Mouse (Mus musculus) monocyte, adult 2 months (primary cell): ENCODE results near the gene Kcnip4.

ENCODE experiments used
- DNase-seq, 2 experiments: peaks; one replicate each; pipeline ENCODE4 v3.0.0; 2022; ENCODE audit warnings: low spot score in 2 of 2, low read depth in 1 of 2

The Kcnip4 gene

GRCm38 (mm10) chr5:49524394-49525241 is at the start of gene Kcnip4:
Kcnip4 (minus strand) TSS chr5:49524907.
- DNase-seq, result no peak

DNA sequence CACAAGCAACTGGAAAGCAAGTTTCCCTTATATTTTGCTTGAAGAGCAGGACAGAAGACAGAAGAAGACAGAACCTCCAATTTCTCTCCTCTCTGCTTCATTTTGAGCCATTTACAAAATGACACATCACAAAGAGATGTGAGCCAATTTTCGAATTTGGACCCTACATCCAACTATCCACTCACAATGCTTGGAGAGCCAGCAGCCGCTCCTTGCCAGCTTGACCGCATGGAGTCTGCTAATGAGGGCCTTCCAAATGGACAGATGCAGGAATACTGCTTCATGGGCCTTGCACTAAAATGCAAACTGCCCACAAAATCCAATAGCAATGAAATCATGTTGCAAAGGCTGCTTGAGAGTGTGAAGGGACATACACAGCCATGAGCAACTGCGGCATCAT is 47.2 kb upstream of the Kcnip4 start:
- DNase-seq, result no peak

DNA sequence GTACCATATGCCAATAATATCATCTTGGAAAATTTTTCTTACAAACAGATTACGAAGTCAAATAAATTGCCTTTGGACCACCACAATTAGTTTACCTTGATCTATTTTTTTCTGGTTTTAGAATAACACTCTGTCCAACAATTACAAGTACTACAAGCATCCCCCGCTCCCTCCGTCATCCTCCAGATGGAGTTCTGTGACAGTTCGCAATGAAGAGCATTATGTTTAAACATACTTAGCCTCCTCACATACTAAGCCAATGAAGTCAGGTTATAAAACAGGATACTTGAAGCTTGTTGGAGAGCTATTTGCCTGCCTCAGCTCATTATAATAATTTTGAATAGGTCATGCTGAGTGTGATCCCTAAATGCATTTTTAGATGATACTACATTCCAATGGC is 39.0 kb upstream of the Kcnip4 start:
- no peak for DNase-seq

DNA sequence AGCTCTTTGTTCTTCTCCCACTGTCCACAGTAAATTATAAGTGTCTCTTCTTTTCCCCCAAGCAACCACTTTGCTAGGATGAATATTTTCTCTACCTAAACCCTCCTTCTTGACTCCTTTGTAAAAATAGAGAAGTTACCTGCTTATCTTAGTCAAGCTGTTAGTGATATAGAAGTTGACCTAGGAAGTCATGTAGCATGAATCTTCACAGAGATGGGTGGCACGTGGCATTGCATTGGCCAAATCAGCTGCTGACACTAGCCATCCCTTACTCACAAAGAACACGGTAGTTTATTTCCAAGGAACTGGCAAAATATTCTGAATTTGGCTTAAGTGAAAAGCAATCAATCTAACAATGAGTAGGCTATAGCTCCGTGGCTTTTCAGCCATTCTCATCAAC is 32.7 kb upstream of the Kcnip4 start:
- DNase-seq, result no peak

GRCm38 (mm10) chr5:49547884-49548283 is 23.2 kb upstream of the Kcnip4 start:
- DNase-seq, result no peak

DNA sequence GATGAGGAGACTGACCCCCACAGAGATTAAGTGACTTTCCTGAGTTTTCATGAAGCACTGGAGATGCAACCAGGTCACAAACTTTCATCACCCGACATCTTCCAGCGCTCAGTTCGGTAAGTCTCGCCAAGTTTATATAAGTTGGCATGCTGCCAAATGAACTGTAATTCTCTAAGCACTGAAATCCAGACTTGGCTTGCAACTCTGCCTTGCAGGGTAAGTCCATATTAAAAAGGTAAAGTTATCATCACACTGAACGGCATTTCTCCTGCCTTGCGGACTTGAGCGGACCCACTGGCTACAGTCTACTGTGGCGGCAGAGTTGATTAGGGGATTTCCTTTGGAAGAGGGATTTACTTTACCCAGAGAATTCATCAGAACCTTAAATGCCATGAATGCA is 4.7 kb upstream of the Kcnip4 start:
- no peak for DNase-seq

DNA sequence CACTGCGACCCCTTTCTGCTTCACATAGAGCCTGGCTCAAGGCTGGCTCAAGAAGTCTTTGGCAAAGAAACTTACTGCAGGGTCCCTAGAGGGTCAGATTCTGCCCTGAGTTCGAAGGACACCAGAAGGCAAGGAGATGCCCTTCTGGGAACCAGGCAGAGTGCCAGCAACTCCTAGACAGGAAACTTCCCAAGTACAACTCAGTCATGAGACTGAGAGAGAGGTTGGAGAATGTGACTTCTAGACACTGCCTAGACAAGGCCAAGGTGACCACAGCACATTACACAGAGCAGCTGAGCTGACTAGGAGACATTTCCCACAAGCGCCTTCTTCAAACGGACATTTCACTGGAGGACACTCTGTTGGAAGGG is 520 bp upstream of the Kcnip4 start:
- DNase-seq, result no peak

DNA sequence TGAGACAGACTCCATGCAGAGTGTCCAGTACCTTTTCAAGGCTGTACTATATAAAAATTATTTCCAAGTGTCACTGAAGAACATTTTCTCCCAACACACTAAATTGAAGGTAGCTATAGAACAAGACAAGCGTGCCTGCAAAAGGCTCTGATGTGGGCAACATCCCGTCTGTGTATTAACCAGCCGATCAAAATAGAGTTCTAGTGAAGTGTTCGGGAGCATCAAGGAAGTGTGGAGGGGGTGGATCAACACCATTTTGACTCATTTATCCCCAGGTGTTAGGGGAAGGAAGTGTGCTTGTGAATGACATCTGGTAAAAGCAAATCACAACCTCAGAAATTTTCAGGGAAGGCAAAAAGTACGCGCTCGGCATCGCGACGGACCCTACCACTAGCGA is 712 bp downstream of the Kcnip4 start:
- DNase-seq, result no peak

- no peak for DNase-seq
Measured at GRCm38 (mm10) chr5:49522986-49523385, 1.7 kb downstream of the Kcnip4 start.

GRCm38 (mm10) chr5:49498743-49499142 is 26.0 kb downstream of the Kcnip4 start:
- DNase-seq, result no peak

DNA sequence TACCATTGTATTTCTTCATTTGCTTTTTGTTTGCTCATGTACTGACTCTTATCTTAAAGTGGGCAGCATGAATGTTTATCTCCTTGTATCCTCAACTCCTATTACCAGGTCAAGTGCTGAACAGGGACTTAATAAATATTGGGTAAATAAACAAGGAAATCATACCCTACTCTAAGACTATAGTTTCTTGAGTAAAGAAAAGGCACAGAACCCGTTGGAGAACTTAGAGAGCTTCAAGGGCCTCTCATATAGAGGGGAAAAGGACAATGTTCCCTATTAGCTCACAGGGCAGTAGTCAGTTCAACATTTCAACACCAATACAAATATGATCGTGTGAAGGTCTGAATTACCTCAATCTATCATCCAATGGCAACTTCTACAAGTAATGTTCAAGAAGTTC is 37.4 kb downstream of the Kcnip4 start:
- DNase-seq, result no peak

DNA sequence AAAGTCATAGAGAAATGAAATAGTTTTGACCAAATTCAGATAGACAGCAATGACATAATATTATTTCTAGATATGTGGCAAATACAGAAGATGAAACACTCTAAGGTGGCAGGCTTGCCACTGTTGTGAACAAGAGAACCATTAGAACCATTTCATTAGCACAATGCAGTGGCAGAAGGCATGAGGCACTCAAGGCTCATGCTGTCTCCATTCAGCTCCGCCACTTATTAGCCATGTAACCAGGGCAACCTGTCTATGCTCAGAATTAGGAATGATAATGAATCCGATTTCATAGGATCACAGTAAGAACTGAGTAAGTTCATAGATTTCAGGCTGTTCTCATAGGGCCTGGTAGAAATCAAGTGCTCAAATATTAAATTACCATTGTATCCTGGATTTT is 54.0 kb downstream of the Kcnip4 start:
- DNase-seq, result no peak

DNA sequence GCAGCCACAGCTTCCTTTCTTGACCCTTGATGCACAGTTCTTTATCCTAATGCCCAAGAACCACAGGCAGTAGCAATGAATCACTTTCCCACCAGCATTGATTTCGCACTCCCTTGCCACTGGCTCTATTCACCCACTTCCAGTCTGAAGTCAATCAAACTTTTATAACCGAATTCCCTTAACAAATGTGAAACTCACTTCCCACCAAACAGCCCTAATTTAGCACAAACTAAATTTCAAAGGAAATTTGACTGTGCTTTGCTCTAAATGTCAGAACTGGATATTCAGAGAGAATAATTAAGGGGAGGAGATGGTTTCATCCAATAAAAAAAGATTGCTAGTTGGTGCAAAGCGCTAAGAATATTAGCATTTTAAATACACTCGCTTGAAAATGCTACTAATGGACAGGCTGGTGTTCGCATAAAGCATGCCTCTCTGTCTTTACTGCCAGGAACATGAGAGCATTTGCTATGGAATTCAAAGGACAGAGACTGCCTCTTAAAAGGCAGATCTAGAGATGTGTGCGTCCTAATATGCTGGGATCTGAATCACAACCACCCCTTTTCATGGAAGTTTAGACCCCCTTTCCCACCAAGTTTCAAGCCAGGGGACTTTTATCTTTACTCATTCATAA is 63.9 kb downstream of the Kcnip4 start:
- DNase-seq, result no peak

DNA sequence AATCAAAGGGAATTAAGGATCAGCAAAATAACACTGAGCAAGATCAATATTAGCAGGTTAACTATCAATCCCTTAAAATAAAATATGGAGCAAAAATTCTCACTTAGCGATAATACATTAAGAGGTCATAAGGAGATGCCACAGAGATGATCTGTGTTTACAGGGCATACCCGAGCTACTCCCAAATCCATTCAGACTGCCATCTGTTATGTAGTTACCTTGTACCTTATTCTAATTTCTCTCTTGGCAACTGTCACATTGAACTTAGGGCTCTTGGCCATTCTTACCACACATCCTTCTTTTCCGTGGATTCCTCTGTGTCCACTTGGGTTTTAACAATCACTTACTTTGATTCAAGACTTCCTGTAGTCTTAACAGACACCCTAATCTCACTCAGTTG is 71.6 kb downstream of the Kcnip4 start:
- DNase-seq, result no peak

- no peak for DNase-seq
Measured at GRCm38 (mm10) chr5:49451295-49451694, 73.4 kb downstream of the Kcnip4 start.

GRCm38 (mm10) chr5:49450876-49451275 is 73.8 kb downstream of the Kcnip4 start:
- no peak for DNase-seq

DNA sequence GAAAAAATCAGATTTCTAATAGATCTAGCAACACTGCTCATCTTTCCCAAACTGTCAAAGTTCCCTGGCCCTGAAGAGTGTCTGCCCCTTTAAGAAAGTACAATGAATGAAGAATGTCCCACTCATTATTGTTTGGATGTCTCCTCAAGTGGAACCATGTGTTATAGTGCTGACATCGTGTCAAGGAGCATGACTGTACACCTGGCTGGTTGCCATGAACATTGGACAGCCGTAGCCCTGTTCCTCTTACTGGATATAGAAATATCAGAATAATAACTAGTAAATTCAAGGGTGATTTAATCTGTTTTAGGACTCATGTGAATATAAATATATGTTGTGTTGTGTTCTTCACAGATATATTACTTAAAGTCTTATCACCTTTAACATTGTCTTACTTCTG is 87.5 kb downstream of the Kcnip4 start:
- DNase-seq, result no peak

GRCm38 (mm10) chr5:49427689-49428088 is 97.0 kb downstream of the Kcnip4 start:
- DNase-seq, result no peak

DNA sequence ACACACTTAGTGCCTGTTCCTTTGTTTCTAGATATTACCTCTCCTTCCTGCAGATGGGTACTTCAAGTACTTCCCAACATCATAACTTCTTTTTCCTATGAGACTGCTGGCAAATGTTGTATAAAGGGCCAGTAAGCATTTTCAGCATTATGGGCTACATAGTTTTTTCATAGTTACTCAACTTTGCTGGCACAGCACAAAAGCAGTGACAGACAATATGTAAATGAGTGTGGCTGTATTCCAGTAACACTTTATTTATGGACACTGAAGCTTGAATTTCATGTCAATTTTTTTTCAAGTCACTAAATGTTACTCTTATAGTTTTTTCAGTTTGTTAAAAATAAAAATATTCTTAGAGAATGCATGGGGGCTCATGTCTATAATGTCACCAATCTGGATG is 105.0 kb downstream of the Kcnip4 start:
- no peak for DNase-seq

- no peak for DNase-seq
Measured at GRCm38 (mm10) chr5:49408351-49408750, 116.4 kb downstream of the Kcnip4 start.

DNA sequence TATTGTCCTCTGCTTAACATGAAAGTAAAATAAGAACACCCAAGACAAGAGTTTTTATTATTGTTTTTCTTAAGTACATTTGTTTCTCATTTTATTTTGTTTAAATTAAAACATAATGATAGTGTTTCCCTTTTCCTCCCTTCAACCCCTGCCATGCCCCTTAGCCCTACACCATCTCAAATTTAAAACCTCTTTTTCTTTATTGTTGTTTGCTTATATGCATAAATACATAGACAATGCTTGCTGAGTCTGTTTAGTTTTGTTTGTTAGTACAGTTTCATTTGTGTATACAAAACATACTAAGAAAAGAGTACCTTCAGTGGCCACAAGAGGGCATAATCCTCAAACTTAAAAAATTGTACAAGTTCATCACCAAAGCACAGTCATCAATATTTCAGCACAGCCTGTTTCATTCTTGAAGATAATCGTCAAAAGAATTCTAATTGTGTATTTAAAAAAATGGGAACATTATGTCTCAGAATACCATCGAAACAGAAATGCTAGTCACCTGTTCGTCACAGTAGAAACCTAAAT is 154.1 kb downstream of the Kcnip4 start:
- DNase-seq, result no peak

GRCm38 (mm10) chr5:49368636-49369423 is 155.9 kb downstream of the Kcnip4 start:
- DNase-seq, result no peak
